20 mouse cellular contexts compared by ENCODE assay signal in genomic region chr16:3893739-3894138, GRCm38 (mm10). TPM values are rescaled to one million over a fixed set of nuclear protein-coding genes. Genes with fewer than 3 reads are reported as not detected.
DNase-seq lines count a peak whose midpoint lies in the region; ATAC-seq lines count a peak whose summit lies in the region.
"Had no signal": no experiment of that assay in that cellular context is flagged by ENCODE, and none has a peak within 500 bp of the region (broad histone marks: within the 10 kb centered on the region; RNA-seq: fewer than 3 reads in every experiment).

No protein-coding gene starts in this region.

- WGBS in liver, embryonic 15.5 days (ENCODE audit: insufficient replicate concordance): 47% methylated on average over 3 of the region's 3 CpGs
- 55% methylated on average over 3 of the region's 3 CpGs for WGBS in liver, embryonic 11.5 days
- 38% methylated on average over 3 of the region's 3 CpGs for WGBS in heart, embryonic 13.5 days
- 59% methylated on average over 3 of the region's 3 CpGs for WGBS in macrophage (ENCODE audit: missing documents)

- H3K4me2 ChIP-seq in liver, embryonic 15.5 days: no peak overlapping the region; the same call in 1 of the 2 replicates
- H3K4me2 ChIP-seq in liver, embryonic 11.5 days: no peak overlapping the region
- H3K4me2 ChIP-seq in heart, embryonic 13.5 days: peak overlapping the region; percentile 13; the same call in 1 of the 2 replicates
- H3K4me2 ChIP-seq: forebrain, embryonic 12.5 days; kidney, embryonic 15.5 days; neural tube, embryonic 15.5 days had no signal

- H3K9me3 ChIP-seq in liver, embryonic 15.5 days (replicated peaks): no peaks in the 10 kb centered on the region
- H3K9me3 ChIP-seq in liver, embryonic 11.5 days (ENCODE audit: control insufficient read depth, low read length): no peaks in the 10 kb centered on the region
- H3K9me3 ChIP-seq in heart, embryonic 13.5 days: no peaks in the 10 kb centered on the region
- H3K9me3 ChIP-seq: forebrain, embryonic 12.5 days; G1E; hindbrain, embryonic 10.5 days; kidney, embryonic 15.5 days; neural tube, embryonic 15.5 days had no signal

- peak; percentile 25 to 33 for DNase-seq in heart, adult 18-20 months
- DNase-seq in heart, postnatal 14 days: no peak
- DNase-seq in liver, embryonic 11.5 days (ENCODE audit: low spot score): no peak
- DNase-seq in urinary bladder, adult 2 months (ENCODE audit: low spot score): no peak
- no peak for DNase-seq in lung, postnatal 4 days
- DNase-seq: adrenal gland, postnatal 25 days; cerebellum, adult 8-10 months; gastrocnemius, postnatal 14 days; right cerebral cortex, postnatal 14 days had no signal

- ATAC-seq in liver, embryonic 15.5 days (ENCODE audit: insufficient read depth): no peak
- ATAC-seq in liver, embryonic 11.5 days (replicated peaks; ENCODE audit: low FRiP score): no peak
- no peak; the same call in 1 of the 2 replicates for ATAC-seq in heart, embryonic 13.5 days (ENCODE audit: extremely low read depth, insufficient number of reproducible peaks, low FRiP score, low TSS enrichment)
- ATAC-seq: hindbrain, postnatal 0 days; intestine, postnatal 0 days; midbrain, embryonic 16.5 days had no signal

- H3K79me2 ChIP-seq in macrophage (ENCODE audit: inconsistent target): peaks cover 79% of the 10 kb centered on the region

- intact Hi-C loops in heart, postnatal 14 days (cut with DNase I): no loop called here

- peak overlapping the region; percentile 19; the same call in 1 of the 2 replicates for H3K27ac ChIP-seq in liver, embryonic 15.5 days (replicated peaks)
- H3K27ac ChIP-seq in liver, embryonic 11.5 days (ENCODE audit: low read depth, low read length): no peak overlapping the region
- H3K27ac ChIP-seq in heart, embryonic 13.5 days (replicated peaks): peak overlapping the region; percentile 77
- H3K27ac ChIP-seq in macrophage: peak overlapping the region; percentile 99
- H3K27ac ChIP-seq: forebrain, embryonic 12.5 days; hindbrain, embryonic 10.5 days; hindbrain, postnatal 0 days; neural tube, embryonic 15.5 days had no signal

- H3K36me3 ChIP-seq in liver, embryonic 15.5 days (replicated peaks): peaks cover 23% of the 10 kb centered on the region
- peaks cover 11% of the 10 kb centered on the region for H3K36me3 ChIP-seq in liver, embryonic 11.5 days (ENCODE audit: control insufficient read depth, insufficient read depth, low read length)
- peaks cover 38% of the 10 kb centered on the region for H3K36me3 ChIP-seq in heart, embryonic 13.5 days
- H3K36me3 ChIP-seq in macrophage (ENCODE audit: inconsistent target): peaks cover 15% of the 10 kb centered on the region; the same call in 1 of the 2 replicates

- peaks cover 22% of the 10 kb centered on the region for H3K4me1 ChIP-seq in liver, embryonic 15.5 days (replicated peaks)
- H3K4me1 ChIP-seq in liver, embryonic 11.5 days (replicated peaks; ENCODE audit: control insufficient read depth, insufficient read depth, low read length): peaks cover 11% of the 10 kb centered on the region
- H3K4me1 ChIP-seq in heart, embryonic 13.5 days: peaks cover 16% of the 10 kb centered on the region
- H3K4me1 ChIP-seq: forebrain, embryonic 12.5 days; hindbrain, embryonic 10.5 days; neural tube, embryonic 15.5 days had no signal

- H3K9ac ChIP-seq in liver, embryonic 15.5 days: no peak overlapping the region
- H3K9ac ChIP-seq in liver, embryonic 11.5 days (ENCODE audit: low read depth, low read length): no peak overlapping the region
- H3K9ac ChIP-seq in heart, embryonic 13.5 days: no peak overlapping the region
- H3K9ac ChIP-seq: forebrain, embryonic 12.5 days; kidney, embryonic 15.5 days; neural tube, embryonic 15.5 days had no signal

- H3K27me3 ChIP-seq in liver, embryonic 15.5 days: no peaks in the 10 kb centered on the region
- no peaks in the 10 kb centered on the region for H3K27me3 ChIP-seq in liver, embryonic 11.5 days (replicated peaks; ENCODE audit: control insufficient read depth, insufficient read depth, low read length)
- H3K27me3 ChIP-seq in heart, embryonic 13.5 days (replicated peaks): no peaks in the 10 kb centered on the region
- H3K27me3 ChIP-seq: forebrain, embryonic 12.5 days; kidney, embryonic 15.5 days; neural tube, embryonic 15.5 days had no signal

- H3K4me3 ChIP-seq in liver, embryonic 15.5 days (replicated peaks): no peak overlapping the region
- H3K4me3 ChIP-seq in liver, embryonic 11.5 days (ENCODE audit: low read depth, low read length): no peak overlapping the region
- H3K4me3 ChIP-seq in heart, embryonic 13.5 days: no peak overlapping the region
- no peak overlapping the region for H3K4me3 ChIP-seq in macrophage (ENCODE audit: inconsistent target)
- H3K4me3 ChIP-seq: forebrain, embryonic 12.5 days; hindbrain, embryonic 10.5 days; kidney, embryonic 15.5 days; neural tube, embryonic 15.5 days had no signal

RNA-seq across cellular contexts. Expression of gene Gm20695, which starts 9.3 kb away (rescaled TPM):
- not detected for total RNA-seq in heart, adult 18-20 months (2021)
- total RNA-seq in heart, postnatal 14 days (2021): not detected
- polyA plus RNA-seq in liver, embryonic 15.5 days (2015; fragmentation: Nextera tagmentation; extraction: Ambion mirVana): 0.43 and 0.46 TPM in 2 replicates
- polyA plus RNA-seq in liver, embryonic 11.5 days (2014; fragmentation: Nextera tagmentation; extraction: Ambion mirVana): 0.88 and 3.2 TPM in 2 replicates
- polyA plus RNA-seq in heart, embryonic 13.5 days (2015; fragmentation: Nextera tagmentation; extraction: Ambion mirVana): 1.5 and 1.8 TPM in 2 replicates
- 1 to 10 TPM in 13 of 26 experiments, not detected in 13; 1.4 to 3.6 (median 2.2) TPM for total RNA-seq in macrophage (2018; cell fraction: chromatin; rRNA removed)
- total RNA-seq in macrophage (2018; cell fraction: cytosol; rRNA removed): under 1 TPM in 19 of 26 experiments, not detected in 7; 0.15 to 0.96 (median 0.44) TPM
- 1 to 10 TPM in 8 of 26 experiments, under 1 TPM in 2, not detected in 16; 0.91 to 2.8 (median 1.4) TPM for total RNA-seq in macrophage (2018; cell fraction: nucleus; rRNA removed)
- polyA plus RNA-seq in macrophage (2018): 1.2 TPM in 1 of 3 replicates, not detected in the others
- 0.25 and 0.62 TPM in 2 replicates for polyA plus RNA-seq in urinary bladder, adult 2 months (2012; rRNA removed)
- polyA plus RNA-seq: G1E had no signal

RNA-seq across cellular contexts. Expression of gene Zfp597, which starts 9.4 kb away (rescaled TPM):
- 10 to 100 TPM in 1 of 2 experiments, 1 to 10 TPM in 1; 9.6 to 10.7 TPM for total RNA-seq in heart, adult 18-20 months (2021)
- total RNA-seq in heart, postnatal 14 days (2021): 10 to 100 TPM; 10.9 to 13.5 TPM
- 2.1 and 2.2 TPM in 2 replicates for polyA plus RNA-seq in liver, embryonic 15.5 days (2015; fragmentation: Nextera tagmentation; extraction: Ambion mirVana)
- polyA plus RNA-seq in liver, embryonic 11.5 days (2014; fragmentation: Nextera tagmentation; extraction: Ambion mirVana): 4.2 and 5.9 TPM in 2 replicates
- 4.2 and 4.9 TPM in 2 replicates for polyA plus RNA-seq in heart, embryonic 13.5 days (2015; fragmentation: Nextera tagmentation; extraction: Ambion mirVana)
- total RNA-seq in macrophage (2018; cell fraction: chromatin; rRNA removed): 10 to 100 TPM in 15 of 26 experiments, 1 to 10 TPM in 11; 6.1 to 25.0 (median 10.5) TPM
- total RNA-seq in macrophage (2018; cell fraction: cytosol; rRNA removed): 10 to 100 TPM in 11 of 26 experiments, 1 to 10 TPM in 15; 4.8 to 12.7 (median 9.6) TPM
- 10 to 100 TPM in 22 of 26 experiments, 1 to 10 TPM in 4; 7.4 to 32.0 (median 14.0) TPM for total RNA-seq in macrophage (2018; cell fraction: nucleus; rRNA removed)
- polyA plus RNA-seq in macrophage (2018): 4.2 to 8.0 TPM (median 6.2 TPM) in 3 replicates
- 7.3 and 7.8 TPM in 2 replicates for polyA plus RNA-seq in urinary bladder, adult 2 months (2012; rRNA removed)

RNA-seq across cellular contexts. Expression of gene 1700037C18Rik, which starts 14.8 kb away (rescaled TPM):
- total RNA-seq in heart, adult 18-20 months (2021): 1 to 10 TPM; 2.1 to 3.0 TPM
- 1 to 10 TPM; 3.8 to 3.9 TPM for total RNA-seq in heart, postnatal 14 days (2021)
- 2.0 and 2.7 TPM in 2 replicates for polyA plus RNA-seq in liver, embryonic 15.5 days (2015; fragmentation: Nextera tagmentation; extraction: Ambion mirVana)
- polyA plus RNA-seq in liver, embryonic 11.5 days (2014; fragmentation: Nextera tagmentation; extraction: Ambion mirVana): 4.8 and 5.5 TPM in 2 replicates
- 7.4 and 8.8 TPM in 2 replicates for polyA plus RNA-seq in heart, embryonic 13.5 days (2015; fragmentation: Nextera tagmentation; extraction: Ambion mirVana)
- total RNA-seq in macrophage (2018; cell fraction: chromatin; rRNA removed): 1 to 10 TPM in 23 of 26 experiments, under 1 TPM in 3; 0.78 to 6.6 (median 2.3) TPM
- total RNA-seq in macrophage (2018; cell fraction: cytosol; rRNA removed): 1 to 10 TPM; 2.0 to 5.4 (median 3.8) TPM
- 1 to 10 TPM in 25 of 26 experiments, under 1 TPM in 1; 0.54 to 7.0 (median 3.0) TPM for total RNA-seq in macrophage (2018; cell fraction: nucleus; rRNA removed)
- polyA plus RNA-seq in macrophage (2018): 1.4 to 3.0 TPM (median 2.9 TPM) in 3 replicates
- polyA plus RNA-seq in urinary bladder, adult 2 months (2012; rRNA removed): 5.8 and 7.0 TPM in 2 replicates

RNA-seq across cellular contexts. Expression of gene Cluap1, which starts 14.9 kb away (rescaled TPM):
- total RNA-seq in heart, adult 18-20 months (2021): 10 to 100 TPM; 10.9 to 11.6 TPM
- total RNA-seq in heart, postnatal 14 days (2021): 10 to 100 TPM in 1 of 2 experiments, 1 to 10 TPM in 1; 9.6 to 10.3 TPM
- 4.6 and 6.4 TPM in 2 replicates for polyA plus RNA-seq in liver, embryonic 15.5 days (2015; fragmentation: Nextera tagmentation; extraction: Ambion mirVana)
- polyA plus RNA-seq in liver, embryonic 11.5 days (2014; fragmentation: Nextera tagmentation; extraction: Ambion mirVana): 21.8 and 22.9 TPM in 2 replicates
- 11.4 and 14.5 TPM in 2 replicates for polyA plus RNA-seq in heart, embryonic 13.5 days (2015; fragmentation: Nextera tagmentation; extraction: Ambion mirVana)
- 10 to 100 TPM in 18 of 26 experiments, 1 to 10 TPM in 8; 3.2 to 34.3 (median 19.6) TPM for total RNA-seq in macrophage (2018; cell fraction: chromatin; rRNA removed)
- 1 to 10 TPM; 3.7 to 9.8 (median 7.3) TPM for total RNA-seq in macrophage (2018; cell fraction: cytosol; rRNA removed)
- total RNA-seq in macrophage (2018; cell fraction: nucleus; rRNA removed): 10 to 100 TPM in 14 of 26 experiments, 1 to 10 TPM in 12; 1.9 to 18.3 (median 10.2) TPM
- 6.1 to 9.4 TPM (median 7.9 TPM) in 3 replicates for polyA plus RNA-seq in macrophage (2018)
- 19.5 and 20.3 TPM in 2 replicates for polyA plus RNA-seq in urinary bladder, adult 2 months (2012; rRNA removed)

RNA-seq across cellular contexts. Expression of gene Naa60, which starts 21.6 kb away (rescaled TPM):
- total RNA-seq in heart, adult 18-20 months (2021): 10 to 100 TPM; 39.6 to 56.8 TPM
- total RNA-seq in heart, postnatal 14 days (2021): 10 to 100 TPM; 57.6 to 61.7 TPM
- polyA plus RNA-seq in liver, embryonic 15.5 days (2015; fragmentation: Nextera tagmentation; extraction: Ambion mirVana): 21.9 and 24.3 TPM in 2 replicates
- 44.3 and 51.2 TPM in 2 replicates for polyA plus RNA-seq in liver, embryonic 11.5 days (2014; fragmentation: Nextera tagmentation; extraction: Ambion mirVana)
- 34.0 and 35.2 TPM in 2 replicates for polyA plus RNA-seq in heart, embryonic 13.5 days (2015; fragmentation: Nextera tagmentation; extraction: Ambion mirVana)
- total RNA-seq in macrophage (2018; cell fraction: chromatin; rRNA removed): 100 to 1,000 TPM in 3 of 26 experiments, 10 to 100 TPM in 23; 15.2 to 104 (median 48.8) TPM
- total RNA-seq in macrophage (2018; cell fraction: cytosol; rRNA removed): 10 to 100 TPM; 49.5 to 86.1 (median 69.7) TPM
- 100 to 1,000 TPM in 7 of 26 experiments, 10 to 100 TPM in 19; 26.6 to 156 (median 58.8) TPM for total RNA-seq in macrophage (2018; cell fraction: nucleus; rRNA removed)
- 62.3 to 107 TPM (median 75.6 TPM) in 3 replicates for polyA plus RNA-seq in macrophage (2018)
- polyA plus RNA-seq in urinary bladder, adult 2 months (2012; rRNA removed): 54.1 and 60.6 TPM in 2 replicates

Comparison
In these comparisons a context has a peak if more than half of its experiments do, and no peak if none do; other contexts are left out.
1. DNase-seq: peak in heart, adult 18-20 months (2 of 2); none in heart, postnatal 14 days (0 of 2), liver, embryonic 11.5 days (single experiment), urinary bladder, adult 2 months (single experiment) and lung, postnatal 4 days (0 of 2).